Mouse (Mus musculus): ENCODE measurements around the gene Pnmal1.

DNA sequence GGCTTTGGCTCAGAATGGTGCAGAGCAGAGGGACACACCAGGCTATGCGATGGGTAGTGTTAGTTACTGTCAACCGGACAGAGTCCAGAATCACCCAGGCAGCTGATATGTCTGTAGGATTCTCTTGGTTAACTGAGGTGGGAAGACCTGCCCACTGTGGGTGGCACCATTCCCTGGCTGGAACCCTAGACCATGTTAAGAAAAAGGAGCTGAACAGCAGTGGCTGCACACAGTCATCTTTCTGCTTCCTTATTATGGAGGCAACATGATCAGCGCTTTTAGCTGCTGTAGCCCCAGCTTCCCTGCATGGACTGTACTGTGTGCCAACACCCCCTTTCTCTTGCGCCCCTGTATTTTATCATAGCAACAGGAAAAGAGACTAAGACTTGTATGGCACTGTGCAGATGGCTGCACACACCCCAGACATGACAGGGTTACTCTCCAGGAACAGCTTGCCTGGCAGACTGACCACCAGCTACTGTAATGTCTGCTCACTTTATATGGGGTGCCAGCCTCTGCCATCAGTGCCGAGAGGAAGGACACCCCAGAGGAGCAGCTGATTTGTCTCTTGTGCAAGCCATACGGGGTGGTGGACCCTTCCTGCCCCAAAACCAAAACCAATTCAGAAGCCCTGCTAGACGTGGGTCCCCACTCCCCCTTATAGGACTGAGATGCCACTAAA lies 52.6 kb downstream of the Pnmal1 start:
- no peak for TF ChIP-seq CTCF (conservative IDR thresholded peaks at IDR 0.05; ENCODE audit: low read length)
- TF ChIP-seq POU5F1 (IDR thresholded peaks at IDR 0.05; ENCODE audit: borderline replicate concordance, low read length) = no peak
